In the genomic region with DNA sequence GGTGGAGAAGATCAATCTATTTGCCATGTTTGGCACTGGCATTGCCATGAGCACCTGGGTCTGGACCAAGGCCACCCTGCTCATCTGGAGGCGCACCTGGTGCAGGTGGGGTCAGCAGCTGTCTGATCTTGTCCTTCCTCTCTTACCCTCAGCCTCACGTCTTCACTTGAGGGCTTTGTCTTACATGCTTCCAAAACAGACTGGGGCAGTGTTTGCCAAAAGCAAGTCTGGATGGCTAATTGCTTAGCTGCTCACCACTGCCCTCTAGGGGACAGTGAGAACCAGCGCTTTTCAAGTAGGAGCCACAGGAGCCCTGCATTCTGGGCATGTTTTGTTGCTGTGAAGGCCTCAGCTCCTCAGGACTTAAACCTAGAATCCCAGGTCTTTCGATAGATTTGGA, we compare ENCODE assay signal across 9 mouse cellular contexts. TPM values are rescaled to one million over a fixed set of nuclear protein-coding genes. Genes with fewer than 3 reads are reported as not detected.
A peak's percentile ranks its signal among the peaks of the same experiment; 100 is the strongest.
DNase-seq lines count a peak whose midpoint lies in the region; ATAC-seq and TF ChIP-seq lines count a peak whose summit lies in the region.
"Had no signal": no experiment of that assay in that cellular context is flagged by ENCODE, and none has a peak within 500 bp of the region (broad histone marks: within the 10 kb centered on the region; RNA-seq: fewer than 3 reads in every experiment).

No protein-coding gene starts in this region.

- H3K9me3 ChIP-seq in neural tube, embryonic 15.5 days (replicated peaks) = no peaks in the 10 kb centered on the region
- H3K9me3 ChIP-seq in limb, embryonic 10.5 days (replicated peaks) = no peaks in the 10 kb centered on the region
- H3K9me3 ChIP-seq in midbrain, postnatal 0 days (ENCODE audit: low read length) = no peaks in the 10 kb centered on the region
- H3K9me3 ChIP-seq: neural tube, embryonic 13.5 days had no signal

- no peak overlapping the region for H3K9ac ChIP-seq in neural tube, embryonic 15.5 days (replicated peaks)
- no peak overlapping the region for H3K9ac ChIP-seq in midbrain, postnatal 0 days (replicated peaks; ENCODE audit: low read length, poor library complexity, severe bottlenecking)
- H3K9ac ChIP-seq: neural tube, embryonic 13.5 days had no signal

- no peaks in the 10 kb centered on the region for H3K27me3 ChIP-seq in neural tube, embryonic 15.5 days (replicated peaks)
- H3K27me3 ChIP-seq in limb, embryonic 10.5 days (ENCODE audit: low read depth, poor library complexity, severe bottlenecking) = no peaks in the 10 kb centered on the region
- H3K27me3 ChIP-seq in midbrain, postnatal 0 days (ENCODE audit: insufficient read depth, low read length) = no peaks in the 10 kb centered on the region
- H3K27me3 ChIP-seq: neural tube, embryonic 13.5 days had no signal

- no peak overlapping the region for H3K27ac ChIP-seq in neural tube, embryonic 15.5 days (replicated peaks)
- peak overlapping the region; percentile 28; the same call in 1 of the 2 replicates for H3K27ac ChIP-seq in limb, embryonic 10.5 days
- H3K27ac ChIP-seq in midbrain, postnatal 0 days (ENCODE audit: low read depth, low read length) = no peak overlapping the region
- H3K27ac ChIP-seq: neural tube, embryonic 13.5 days had no signal

- WGBS in neural tube, embryonic 15.5 days = 48% methylated on average over 4 of the region's 4 CpGs
- WGBS in limb, embryonic 10.5 days = 53% methylated on average over 4 of the region's 4 CpGs
- WGBS in midbrain, postnatal 0 days = 40% methylated on average over 4 of the region's 4 CpGs

- ATAC-seq in neural tube, embryonic 15.5 days (ENCODE audit: low FRiP score) = no peak; the same call in 1 of the 2 replicates
- 0 out of 2 replicates have a peak, but pooled peaks have one; percentile 14 for ATAC-seq in midbrain, postnatal 0 days (ENCODE audit: low FRiP score)

- DNase-seq in neural tube, embryonic 10.5 days (ENCODE audit: extremely low spot score, low spot score) = peak; percentile 63
- DNase-seq in cerebellum, adult 9-11 months = peak; percentile 82
- peak; percentile 51 to 66 for DNase-seq in frontal cortex, postnatal 14 days (ENCODE audit: low spot score in 2 of 2)
- peak; percentile 55 for DNase-seq in kidney, adult 11 months
- DNase-seq in limb, embryonic 10.5 days (ENCODE audit: low spot score) = peak; percentile 82
- DNase-seq in midbrain, postnatal 0 days (ENCODE audit: low spot score) = peak; percentile 87
- peak; percentile 55 for DNase-seq in telencephalon, adult 2 months (ENCODE audit: low read depth, low spot score)

- no peak overlapping the region for H3K4me2 ChIP-seq in neural tube, embryonic 15.5 days
- H3K4me2 ChIP-seq in midbrain, postnatal 0 days (ENCODE audit: low read depth, low read length, poor library complexity, severe bottlenecking) = no peak overlapping the region
- H3K4me2 ChIP-seq: neural tube, embryonic 13.5 days had no signal

- 0 out of 2 replicates have a peak, but pooled peaks cover 1% of the 10 kb centered on the region for H3K4me1 ChIP-seq in neural tube, embryonic 15.5 days
- no peaks in the 10 kb centered on the region for H3K4me1 ChIP-seq in limb, embryonic 10.5 days
- no peaks in the 10 kb centered on the region for H3K4me1 ChIP-seq in midbrain, postnatal 0 days (ENCODE audit: insufficient read depth, low read length)

- peak; percentile 86 for TF ChIP-seq CTCF in midbrain, postnatal 0 days (IDR thresholded peaks at IDR 0.05)

- H3K36me3 ChIP-seq in neural tube, embryonic 15.5 days = 0 out of 2 replicates have a peak, but pooled peaks cover 2% of the 10 kb centered on the region
- peaks cover 81% of the 10 kb centered on the region for H3K36me3 ChIP-seq in limb, embryonic 10.5 days
- H3K36me3 ChIP-seq in midbrain, postnatal 0 days (ENCODE audit: insufficient read depth, low read length) = no peaks in the 10 kb centered on the region

- H3K4me3 ChIP-seq in neural tube, embryonic 15.5 days (replicated peaks) = no peak overlapping the region
- no peak overlapping the region for H3K4me3 ChIP-seq in limb, embryonic 10.5 days
- H3K4me3 ChIP-seq in midbrain, postnatal 0 days (ENCODE audit: low read depth, low read length) = no peak overlapping the region
- H3K4me3 ChIP-seq: neural tube, embryonic 13.5 days had no signal

RNA-seq across cellular contexts. Expression of a gene that starts 9.4 kb away (rescaled TPM):
- polyA plus RNA-seq in neural tube, embryonic 15.5 days (2015; fragmentation: Nextera tagmentation; extraction: Ambion mirVana) = 19.4 and 20.8 TPM in 2 replicates
- 14.1 and 15.9 TPM in 2 replicates for polyA plus RNA-seq in limb, embryonic 10.5 days (2016; fragmentation: Nextera tagmentation; extraction: Ambion mirVana)
- 66.7 and 69.1 TPM in 2 replicates for total RNA-seq in midbrain, postnatal 0 days (2014; rRNA removed)
- 12.8 and 16.0 TPM in 2 replicates for polyA plus RNA-seq in midbrain, postnatal 0 days (2015; fragmentation: Nextera tagmentation; extraction: Ambion mirVana)

RNA-seq across cellular contexts. Expression of a gene that starts 23.1 kb away (rescaled TPM):
- polyA plus RNA-seq in neural tube, embryonic 15.5 days (2015; fragmentation: Nextera tagmentation; extraction: Ambion mirVana) = 10.8 and 18.3 TPM in 2 replicates
- 67.6 and 69.3 TPM in 2 replicates for polyA plus RNA-seq in limb, embryonic 10.5 days (2016; fragmentation: Nextera tagmentation; extraction: Ambion mirVana)
- total RNA-seq in midbrain, postnatal 0 days (2014; rRNA removed) = 38.7 and 42.3 TPM in 2 replicates
- 7.2 and 7.8 TPM in 2 replicates for polyA plus RNA-seq in midbrain, postnatal 0 days (2015; fragmentation: Nextera tagmentation; extraction: Ambion mirVana)
